Mouse (Mus musculus) forebrain, embryonic 11.5 days (tissue): ENCODE results near the gene Dixdc1. TPM values are rescaled to one million over a fixed set of nuclear protein-coding genes. Genes with fewer than 3 reads are reported as not detected.
A peak's percentile ranks its signal among the peaks of the same experiment; 100 is the strongest.

Source experiments
- ATAC-seq: fragments of 200-750 bp; cut with Nextera tagmentation; replicated peaks from 2 replicates; pipeline ENCODE4 v1.8.0; 2017; ENCODE audit warnings: moderate TSS enrichment; ENCODE audit not compliant: low FRiP score
- DNase-seq: peaks from one replicate; pipeline ENCODE4 v3.0.0-alpha.2; 2017; ENCODE audit warnings: low spot score
- H3K27ac ChIP-seq: fragments of 300-500 bp; sonication (generic); 2 replicates; pipeline ENCODE4 v1.5.1; 2014; ENCODE audit warnings: low read depth, low read length
- H3K27me3 ChIP-seq: fragments of 300-500 bp; sonication (generic); 2 replicates; pipeline ENCODE4 v1.6.1; 2014; ENCODE audit warnings: mild to moderate bottlenecking, low read length, mixed read lengths; ENCODE audit not compliant: control insufficient read depth, insufficient read depth
- H3K36me3 ChIP-seq: fragments of 300-500 bp; sonication (generic); 2 replicates; pipeline ENCODE4 v1.6.1; 2014; ENCODE audit warnings: mild to moderate bottlenecking, low read length, moderate library complexity, mixed read lengths; ENCODE audit not compliant: control insufficient read depth, insufficient read depth
- H3K4me1 ChIP-seq: fragments of 300-500 bp; sonication (generic); replicated peaks from 2 replicates; pipeline ENCODE4 v1.6.1; 2014; ENCODE audit warnings: low read length, mixed read lengths; ENCODE audit not compliant: control insufficient read depth, insufficient read depth
- H3K4me2 ChIP-seq: fragments of 300-500 bp; sonication (generic); 2 replicates; pipeline ENCODE4 v1.6.1; 2014; ENCODE audit warnings: low read depth, mild to moderate bottlenecking, low read length, moderate library complexity, mixed read lengths; ENCODE audit not compliant: severe bottlenecking
- H3K4me3 ChIP-seq: fragments of 300-500 bp; sonication (generic); 2 replicates; pipeline ENCODE4 v1.5.1; 2014; ENCODE audit warnings: low read depth, low read length
- H3K9ac ChIP-seq: fragments of 300-500 bp; sonication (generic); 2 replicates; pipeline ENCODE4 v1.6.1; 2014; ENCODE audit warnings: low read length
- H3K9me3 ChIP-seq: fragments of 300-500 bp; sonication (generic); 2 replicates; pipeline ENCODE4 v1.6.1; 2016; ENCODE audit warnings: low read length, mixed read lengths; ENCODE audit not compliant: control insufficient read depth
- WGBS: fragments of 180-500 bp; shearing (Covaris S2); extraction: QIAGEN DNeasy Blood & Tissue Kit; methylation state at CpG from one replicate; pipeline ENCODE4 v1.1.7; 2014; 5-methylcytosine and 5-hydroxymethylcytosine counted together
- polyA plus RNA-seq: library from polyadenylated mRNA; unstranded; fragments of >200 nt; fragmentation: Nextera tagmentation; extraction: Ambion mirVana; gene quantifications from 2 replicates; pipeline ENCODE4 v1.2.1, GENCODE M21; 2014

Gene Dixdc1
- polyA plus RNA-seq, 1 experiment from 2014 or later = 19.5 TPM

DNA sequence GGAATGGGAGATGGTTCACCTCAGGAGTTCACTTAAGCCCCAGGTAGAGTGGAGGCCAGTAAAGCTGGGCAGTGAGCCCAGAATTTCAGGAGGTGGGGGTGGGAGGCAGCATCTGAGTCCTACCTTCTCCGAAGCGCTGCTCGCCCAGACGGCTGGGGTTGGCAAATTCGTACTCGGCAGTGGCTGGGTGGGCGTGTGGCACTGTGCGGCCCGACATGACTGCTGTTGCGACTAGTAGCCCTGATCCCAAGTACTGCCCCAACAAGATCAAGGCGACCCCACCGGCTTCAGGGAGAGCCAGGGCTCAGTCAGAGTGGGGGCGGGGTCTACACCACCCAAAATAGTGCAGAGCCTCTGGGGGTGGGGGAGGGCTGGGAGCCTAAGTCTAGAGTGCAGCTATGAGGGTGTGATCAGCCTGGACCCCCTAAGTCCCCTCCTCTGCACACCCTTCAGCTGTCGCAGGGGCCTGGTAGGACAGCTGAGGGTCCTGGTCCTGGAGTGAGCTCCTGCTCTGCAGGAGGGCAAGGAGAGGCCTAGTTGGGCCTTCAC is 12.8 kb upstream of the Dixdc1 start, which contains the start of gene Hspb2:
Hspb2 (minus strand) TSS at position 301 of the 549 bp plus-strand sequence.
- no peak within 1 kb of the TSS for H3K27ac ChIP-seq
- DNase-seq (no peak), ATAC-seq (no peak)
- H3K9me3 ChIP-seq = no peaks in the 10 kb centered on the region
- no peak within 1 kb of the TSS for H3K4me3 ChIP-seq
- H3K4me1 ChIP-seq = no peaks in the 10 kb centered on the region
- H3K36me3 ChIP-seq = no peaks in the 10 kb centered on the region
- no peaks in the 10 kb centered on the region for H3K27me3 ChIP-seq
- 71% methylated on average over 14 of the region's 14 CpGs for WGBS
- H3K9ac ChIP-seq = no peak within 1 kb of the TSS
- H3K4me2 ChIP-seq = no peak within 1 kb of the TSS

- Histone ChIP-seq H3K27me3 (0 out of 2 replicates have a peak, but pooled peaks cover 3% of the 10 kb centered on the region), H3K9ac (no peak within 1 kb of the TSS), H3K27ac (no peak within 1 kb of the TSS), H3K4me1 (0 out of 2 replicates have a peak, but pooled peaks cover 2% of the 10 kb centered on the region), H3K9me3 (no peaks in the 10 kb centered on the region), H3K4me3 (no peak within 1 kb of the TSS), H3K4me2 (no peak within 1 kb of the TSS), H3K36me3 (no peaks in the 10 kb centered on the region)
- WGBS = 84% methylated on average over 22 of the region's 22 CpGs
- DNase-seq = no peak
- no peak for ATAC-seq
These were observed 12.0 kb upstream of the Dixdc1 start, which contains the start of gene Cryab for GRCm38 (mm10) chr9:50751323-50751722. TSS of gene Cryab (plus strand) at chr9:50751325.

GRCm38 (mm10) chr9:50750706-50751105 is 11.4 kb upstream of the Dixdc1 start:
- H3K27ac ChIP-seq = no peak overlapping the region
- ATAC-seq = no peak
- H3K9me3 ChIP-seq = no peaks in the 10 kb centered on the region
- no peak for DNase-seq
- H3K4me2 ChIP-seq = no peak overlapping the region
- 0 out of 2 replicates have a peak, but pooled peaks cover 3% of the 10 kb centered on the region for H3K27me3 ChIP-seq
- no peak overlapping the region for H3K4me3 ChIP-seq
- no peak overlapping the region for H3K9ac ChIP-seq
- H3K36me3 ChIP-seq = no peaks in the 10 kb centered on the region
- H3K4me1 ChIP-seq = 0 out of 2 replicates have a peak, but pooled peaks cover 2% of the 10 kb centered on the region
- WGBS = 77% methylated on average over 6 of the region's 6 CpGs

DNA sequence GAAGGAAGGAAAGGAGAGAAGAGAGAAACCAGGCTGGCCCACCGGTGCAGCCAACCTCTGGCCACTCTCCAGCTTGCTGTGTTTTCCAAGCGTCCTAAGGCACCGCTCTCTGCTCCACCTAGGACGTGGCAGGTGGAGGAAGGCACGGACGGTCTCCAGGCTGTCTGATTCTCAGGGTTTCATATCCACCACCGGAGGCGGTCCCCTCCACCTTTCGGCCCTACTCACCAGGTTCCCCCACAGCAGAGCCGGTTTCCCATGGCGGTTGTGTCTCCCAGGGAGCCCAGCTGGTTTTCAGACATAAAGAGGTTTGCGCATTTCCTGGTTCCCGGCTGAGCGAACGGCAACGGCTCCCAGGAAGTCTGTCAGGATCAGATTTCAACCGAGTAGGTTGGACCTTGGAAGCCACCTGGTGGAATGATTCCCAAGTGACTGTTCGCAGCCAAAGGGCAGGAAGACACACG is 6.9 kb upstream of the Dixdc1 start, which contains the start of gene 2310030G06Rik:
2310030G06Rik (minus strand) TSS at position 323 of the 464 bp plus-strand sequence.
- 1% methylated on average over 19 of the region's 19 CpGs for WGBS
- Histone ChIP-seq H3K4me1 (0 out of 2 replicates have a peak, but pooled peaks cover 2% of the 10 kb centered on the region), H3K36me3 (no peaks in the 10 kb centered on the region), H3K4me3 (peak within 1 kb of the TSS; percentile 30), H3K9ac (peak within 1 kb of the TSS; percentile 41; the same call in 1 of the 2 replicates), H3K4me2 (peak within 1 kb of the TSS; percentile 62), H3K27me3 (0 out of 2 replicates have a peak, but pooled peaks cover 3% of the 10 kb centered on the region), H3K9me3 (no peaks in the 10 kb centered on the region), H3K27ac (no peak within 1 kb of the TSS)
- no peak for DNase-seq
- ATAC-seq = no peak

DNA sequence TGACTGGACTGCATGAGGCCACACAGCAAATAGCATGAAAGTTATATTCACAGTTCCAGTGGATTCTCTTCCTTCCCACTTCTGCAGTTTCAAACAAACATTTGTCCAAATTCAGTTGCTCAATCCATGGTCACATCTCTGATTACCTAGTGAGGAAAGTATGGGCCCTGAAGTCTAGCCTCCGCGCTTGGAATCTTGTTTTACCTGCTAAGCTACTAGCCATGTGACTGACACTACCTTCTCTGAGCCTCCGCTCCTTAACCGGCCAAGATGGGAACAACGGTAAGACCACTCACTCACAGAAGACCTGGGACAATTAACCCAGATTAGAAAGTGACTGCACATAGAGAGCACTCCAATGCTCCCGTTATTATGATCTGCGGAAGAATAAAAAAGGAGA is 6.5 kb upstream of the Dixdc1 start:
- Histone ChIP-seq H3K4me2 (peak overlapping the region; percentile 62), H3K9me3 (no peaks in the 10 kb centered on the region), H3K27me3 (0 out of 2 replicates have a peak, but pooled peaks cover 3% of the 10 kb centered on the region), H3K4me3 (peak overlapping the region; percentile 30), H3K27ac (no peak overlapping the region), H3K9ac (peak overlapping the region; percentile 41; the same call in 1 of the 2 replicates), H3K36me3 (no peaks in the 10 kb centered on the region), H3K4me1 (0 out of 2 replicates have a peak, but pooled peaks cover 2% of the 10 kb centered on the region)
- WGBS = 15% methylated on average over 7 of the region's 7 CpGs
- DNase-seq = no peak
- no peak for ATAC-seq

DNA sequence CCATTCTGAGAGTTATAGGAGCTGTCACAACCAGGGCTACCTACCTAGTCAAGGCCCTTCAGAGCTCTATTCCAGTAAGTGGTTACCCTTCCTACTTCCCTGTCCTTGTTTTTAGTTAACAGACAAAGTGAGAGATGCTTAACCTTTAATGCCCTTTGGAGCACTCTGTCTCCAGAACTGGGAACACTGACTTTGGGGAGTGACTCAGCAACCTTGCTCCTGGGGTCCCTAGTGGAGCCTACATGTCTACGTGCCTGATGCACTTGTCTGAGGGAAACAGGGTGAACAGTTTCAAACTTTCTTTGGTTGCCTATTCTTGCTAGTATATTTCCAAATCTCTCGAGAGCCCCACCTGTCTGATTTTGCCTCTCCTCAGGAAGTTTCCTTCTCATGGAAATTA is 3.4 kb upstream of the Dixdc1 start:
- ATAC-seq (no peak), DNase-seq (no peak)
- 80% methylated on average over 2 of the region's 2 CpGs for WGBS
- no peaks in the 10 kb centered on the region for H3K36me3 ChIP-seq
- H3K27me3 ChIP-seq = 0 out of 2 replicates have a peak, but pooled peaks cover 3% of the 10 kb centered on the region
- H3K4me3 ChIP-seq = no peak overlapping the region
- no peaks in the 10 kb centered on the region for H3K9me3 ChIP-seq
- no peak overlapping the region for H3K9ac ChIP-seq
- 0 out of 2 replicates have a peak, but pooled peaks cover 4% of the 10 kb centered on the region for H3K4me1 ChIP-seq
- H3K27ac ChIP-seq = no peak overlapping the region
- H3K4me2 ChIP-seq = no peak overlapping the region

- Histone ChIP-seq H3K9ac (no peak overlapping the region), H3K4me1 (0 out of 2 replicates have a peak, but pooled peaks cover 4% of the 10 kb centered on the region), H3K27ac (no peak overlapping the region), H3K4me2 (no peak overlapping the region), H3K36me3 (no peaks in the 10 kb centered on the region), H3K4me3 (no peak overlapping the region), H3K9me3 (no peaks in the 10 kb centered on the region), H3K27me3 (0 out of 2 replicates have a peak, but pooled peaks cover 3% of the 10 kb centered on the region)
- DNase-seq = no peak
- 83% methylated on average over 3 of the region's 3 CpGs for WGBS
- no peak for ATAC-seq
These were observed 2.9 kb upstream of the Dixdc1 start for GRCm38 (mm10) chr9:50742261-50742660.

DNA sequence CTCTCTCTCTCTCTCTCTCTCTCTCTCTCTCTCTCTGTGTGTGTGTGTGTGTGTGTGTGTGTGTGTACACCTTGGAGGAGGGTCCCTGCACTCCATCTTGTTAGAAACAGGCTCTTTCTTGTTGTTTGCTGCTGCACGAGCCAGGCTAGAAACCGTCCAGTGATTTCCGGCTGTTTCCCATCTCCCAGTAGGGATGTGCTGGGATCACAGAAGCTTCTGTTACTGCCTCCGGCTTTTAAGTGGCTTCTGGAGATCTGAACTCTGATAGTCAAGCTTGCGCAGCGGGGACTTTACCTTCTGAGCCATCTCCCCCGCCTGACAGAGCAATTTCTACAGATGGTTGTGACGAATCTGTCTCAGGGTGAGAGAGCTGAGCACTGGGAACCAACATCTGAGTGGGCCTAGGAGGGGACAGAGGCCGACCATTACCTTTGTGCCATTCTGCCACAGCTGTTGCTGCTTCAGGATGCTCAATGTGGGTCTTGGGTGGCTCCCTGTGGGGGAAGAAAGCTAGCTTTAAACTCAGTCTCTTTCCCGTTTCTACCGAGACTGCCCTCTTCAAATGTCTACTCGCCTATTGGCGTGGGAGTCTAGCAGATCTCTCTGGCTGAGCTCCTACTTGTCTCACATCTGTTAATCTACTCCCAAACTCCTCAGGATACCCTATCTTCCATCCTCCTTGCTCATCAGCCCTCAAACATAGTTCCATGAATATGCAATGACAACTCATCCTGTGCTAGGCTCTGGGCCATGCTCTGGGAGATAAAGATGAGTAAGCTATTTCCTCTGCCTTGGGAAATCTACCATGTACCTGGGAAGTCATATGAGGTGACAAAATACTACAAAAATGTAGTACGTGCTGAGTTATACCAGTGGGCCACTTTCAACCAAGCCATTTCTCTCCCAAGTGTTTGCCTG is 1.8 kb upstream of the Dixdc1 start:
- no peak overlapping the region for H3K27ac ChIP-seq
- H3K4me1 ChIP-seq = 0 out of 2 replicates have a peak, but pooled peaks cover 2% of the 10 kb centered on the region
- no peaks in the 10 kb centered on the region for H3K9me3 ChIP-seq
- no peak overlapping the region for H3K4me3 ChIP-seq
- ATAC-seq (no peak), DNase-seq (no peak)
- no peak overlapping the region for H3K4me2 ChIP-seq
- no peaks in the 10 kb centered on the region; the same call in 1 of the 2 replicates for H3K27me3 ChIP-seq
- no peaks in the 10 kb centered on the region for H3K36me3 ChIP-seq
- 90% methylated on average over 14 of the region's 14 CpGs for WGBS
- H3K9ac ChIP-seq = no peak overlapping the region
